Mouse (Mus musculus) right cerebral cortex, postnatal 10 days (tissue): ENCODE measurements around the gene Mrrf.

Source experiments
- DNase-seq, 2 experiments: peaks; one replicate each; pipeline ENCODE4 v3.0.0; 2021; ENCODE audit warnings: low spot score in 2 of 2

Mrrf gene

GRCm38 (mm10) chr2:36136300-36136941 is at the start of gene Mrrf, which contains the start of gene Rbm18:
Gene Mrrf (plus strand): TSS chr2:36136389.
Gene Rbm18 (minus strand): TSS chr2:36136773.
- DNase-seq: peak; percentile 92 to 94

- DNase-seq: no peak
These were observed 47.0 kb upstream of the Mrrf start for GRCm38 (mm10) chr2:36089190-36089589.

DNA sequence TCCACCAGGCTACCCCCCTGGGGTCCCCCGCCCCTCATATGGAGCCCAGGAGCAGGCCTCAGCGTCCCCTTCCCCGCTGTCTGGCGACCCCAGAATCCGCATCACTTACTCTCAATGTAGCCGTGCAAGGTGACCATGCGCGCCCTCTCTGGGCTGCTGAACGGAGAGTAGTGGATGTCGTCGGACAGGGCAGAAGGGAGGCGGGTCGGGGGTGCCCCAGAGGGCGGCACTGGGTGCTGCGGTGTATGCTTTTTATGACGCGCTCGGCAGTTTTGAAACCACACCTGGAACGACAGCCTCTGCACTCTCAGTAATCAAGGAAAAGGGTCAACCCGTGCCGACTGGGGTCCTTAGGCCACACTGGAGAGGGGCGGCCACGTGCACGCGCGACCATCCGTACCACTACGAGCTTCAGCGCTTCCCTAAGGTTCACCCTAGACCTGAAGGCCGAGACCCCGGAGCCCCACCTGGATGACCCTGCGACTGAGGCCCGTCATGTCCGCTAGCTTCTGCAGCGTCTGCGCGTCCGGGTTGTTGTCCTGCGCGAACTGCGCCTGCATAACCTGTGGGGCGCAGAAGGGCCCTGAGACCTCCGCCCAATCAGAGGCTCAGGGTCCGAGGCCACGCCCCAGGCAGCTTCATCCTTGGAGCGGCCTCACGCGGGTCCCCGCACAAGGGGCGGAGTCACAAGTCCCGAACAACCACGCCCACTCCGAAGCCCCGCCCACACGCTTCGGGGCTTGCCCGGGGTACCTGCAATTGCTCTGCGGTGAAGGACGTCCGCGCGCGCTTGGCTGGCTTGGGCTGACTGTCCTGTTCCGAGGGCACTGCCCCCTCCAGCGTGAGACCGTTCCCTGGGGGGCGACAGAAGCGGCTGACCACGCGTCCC is 45.1 kb upstream of the Mrrf start:
- peak; percentile 51 to 67 for DNase-seq

DNA sequence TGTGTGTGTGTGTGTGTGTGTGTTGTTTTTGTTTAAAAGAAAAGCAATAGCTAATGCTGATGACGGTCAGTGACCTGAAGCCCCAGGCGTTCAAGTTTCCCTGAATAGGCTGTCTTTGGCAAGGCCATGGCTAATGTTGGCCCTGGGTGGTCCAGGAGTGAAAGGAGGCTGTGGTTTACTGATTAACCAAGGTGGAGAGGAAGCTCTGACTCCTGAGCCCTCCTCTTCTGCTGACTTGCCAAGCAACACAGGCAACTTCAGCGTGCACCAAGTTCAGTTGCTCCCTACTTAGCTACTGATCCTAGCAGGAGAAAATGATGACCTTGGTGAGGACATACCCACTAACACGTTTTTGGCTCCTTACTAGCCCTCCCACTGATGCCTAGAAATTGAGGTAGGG is 43.4 kb upstream of the Mrrf start:
- DNase-seq: no peak

GRCm38 (mm10) chr2:36093301-36093700 is 42.9 kb upstream of the Mrrf start:
- DNase-seq: no peak

DNA sequence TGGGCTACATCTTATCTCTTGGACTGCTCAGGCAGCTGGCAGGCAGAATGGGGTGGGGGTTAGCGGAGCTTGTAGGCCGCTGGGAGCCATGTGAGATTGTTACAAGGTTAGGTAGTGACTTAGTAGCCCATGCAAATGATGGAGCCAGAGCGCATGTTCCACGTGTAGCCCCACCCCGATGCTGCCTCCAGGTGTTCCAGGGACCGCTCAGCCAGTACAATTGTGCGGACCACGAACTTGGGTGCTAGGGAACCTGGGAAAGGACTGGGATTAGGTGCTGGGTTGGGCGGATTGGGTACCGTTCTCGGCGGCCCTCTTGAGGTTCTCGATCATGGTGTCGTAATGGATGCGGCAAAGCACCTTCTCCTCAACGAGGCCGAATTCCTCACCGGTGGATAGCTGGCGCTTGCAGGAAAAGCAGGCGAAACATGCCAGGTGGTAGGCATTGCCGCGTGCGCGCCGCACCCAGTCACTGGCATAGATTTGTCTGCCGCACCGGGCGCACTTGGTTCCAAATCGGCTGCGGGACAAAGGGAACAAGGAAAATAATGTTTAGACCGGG is 42.2 kb upstream of the Mrrf start:
- no peak for DNase-seq

GRCm38 (mm10) chr2:36097129-36097815 is 38.9 kb upstream of the Mrrf start:
- DNase-seq: no peak

- DNase-seq: no peak
These were observed 38.2 kb upstream of the Mrrf start for GRCm38 (mm10) chr2:36098021-36098420.

DNA sequence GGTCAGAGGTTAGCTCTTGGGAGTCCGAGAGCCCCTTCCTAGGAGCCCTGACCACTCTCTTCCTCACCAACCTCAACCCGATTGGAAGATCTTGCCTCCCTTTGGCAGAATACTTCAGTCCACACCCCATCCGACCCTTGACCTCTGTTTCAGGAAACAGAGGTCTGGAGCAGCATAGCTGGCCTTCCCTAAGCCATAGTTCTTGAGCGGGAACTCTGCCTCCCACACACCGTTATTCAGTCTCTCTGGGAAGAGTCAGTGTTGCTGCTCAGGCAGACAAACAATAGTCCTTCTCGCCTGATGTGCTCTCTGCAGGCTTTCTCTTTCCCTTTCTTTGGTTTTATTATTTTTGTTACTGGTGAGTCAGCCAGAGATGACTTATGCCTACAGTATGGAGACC is 36.5 kb upstream of the Mrrf start:
- no peak for DNase-seq

- DNase-seq: no peak
These were observed 34.2 kb upstream of the Mrrf start for GRCm38 (mm10) chr2:36101866-36102558.

GRCm38 (mm10) chr2:36102559-36102946 is 33.6 kb upstream of the Mrrf start:
- DNase-seq: no peak

GRCm38 (mm10) chr2:36103069-36103554 is 33.1 kb upstream of the Mrrf start:
- no peak for DNase-seq

- DNase-seq: no peak
These were observed 32.4 kb upstream of the Mrrf start for GRCm38 (mm10) chr2:36103555-36104367.

DNA sequence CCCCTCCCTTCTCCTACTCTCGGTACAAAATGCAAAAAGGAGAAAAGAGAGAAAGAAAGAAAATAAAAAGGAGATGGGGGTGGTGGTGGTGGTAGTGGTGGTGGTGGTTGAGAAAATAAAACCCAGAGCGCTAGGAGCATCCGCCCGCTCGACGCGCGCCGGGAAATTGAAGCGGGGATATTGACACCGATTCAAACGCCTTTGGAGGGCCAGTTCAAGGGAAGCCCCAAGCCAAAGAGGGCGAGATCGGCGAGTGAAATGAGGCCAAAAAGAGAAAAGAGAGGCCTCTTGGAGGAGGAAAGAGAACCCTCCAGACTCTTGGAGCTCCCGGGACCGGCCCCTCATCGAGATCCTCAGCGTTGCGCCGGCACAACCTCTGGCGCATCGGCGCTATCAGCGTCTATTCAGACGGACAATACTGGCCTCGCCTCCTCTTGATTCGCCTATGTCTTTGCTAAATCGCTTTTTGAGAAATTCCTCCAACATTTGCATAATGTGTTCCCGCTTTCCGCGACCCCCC is 31.7 kb upstream of the Mrrf start:
- DNase-seq: no peak

DNA sequence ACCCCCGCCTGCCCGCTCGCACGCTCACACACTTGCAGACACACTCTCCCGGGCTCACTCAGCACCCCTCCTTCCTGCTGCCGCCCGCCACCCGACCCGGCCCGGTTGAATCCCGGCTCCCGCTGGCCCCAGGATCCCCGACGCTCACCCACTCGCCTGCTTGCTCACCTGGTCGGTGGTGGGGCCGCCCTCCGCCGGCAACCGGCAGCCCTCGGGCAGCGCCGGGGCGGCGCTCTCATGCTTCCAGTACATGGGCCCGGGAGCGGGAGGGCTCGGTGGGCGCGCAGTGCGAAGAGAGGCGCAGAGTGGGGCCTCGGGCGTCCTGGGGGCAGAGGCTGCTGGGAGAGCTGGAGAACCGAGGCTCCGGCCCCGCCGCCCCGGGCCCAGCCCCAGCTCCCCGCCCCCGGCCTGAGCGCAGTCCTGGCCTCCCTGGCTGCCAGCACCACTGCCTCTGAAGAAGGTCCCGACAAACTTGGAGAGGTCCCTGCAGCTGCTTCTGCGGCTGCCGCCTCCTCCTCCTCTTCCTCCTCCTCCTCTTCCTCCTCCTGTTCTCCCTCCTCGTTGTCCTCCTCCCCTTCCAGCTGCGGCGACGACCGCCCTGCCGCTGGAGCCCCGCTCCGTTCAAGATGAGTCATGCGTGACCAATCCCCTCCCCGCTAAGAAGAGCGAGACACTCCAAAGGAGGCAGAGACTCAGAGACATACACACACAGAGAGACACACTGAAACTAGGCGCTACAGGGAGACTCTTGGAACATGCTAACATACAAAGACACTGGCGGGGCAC is 31.0 kb upstream of the Mrrf start, which contains the start of gene Lhx6:
Gene Lhx6 (minus strand): TSS at position 453 of the 786 bp plus-strand sequence.
- no peak for DNase-seq

DNA sequence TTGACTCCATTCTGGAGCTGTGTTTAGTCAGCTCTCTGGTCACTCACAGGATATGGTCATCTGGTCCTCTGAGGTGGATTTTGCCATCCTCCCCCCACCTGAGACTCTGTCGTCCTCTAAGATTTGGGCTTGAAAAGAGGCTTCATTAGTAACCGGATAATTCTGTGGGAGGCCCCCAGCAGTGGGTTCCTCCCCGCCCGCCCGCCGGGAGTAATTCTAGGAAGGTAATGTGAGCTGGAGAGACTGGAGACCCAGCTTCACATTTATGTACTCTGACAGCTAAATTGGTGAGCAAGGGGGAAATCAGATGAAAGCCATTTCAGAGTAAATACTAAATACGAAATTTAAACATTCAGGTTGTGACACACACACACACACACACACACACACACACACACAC is 27.6 kb upstream of the Mrrf start:
- no peak for DNase-seq

- no peak for DNase-seq
These were observed 23.6 kb upstream of the Mrrf start for GRCm38 (mm10) chr2:36112632-36113031.

GRCm38 (mm10) chr2:36126795-36127429 is 9.3 kb upstream of the Mrrf start:
- no peak for DNase-seq

- no peak for DNase-seq
These were observed 8.2 kb upstream of the Mrrf start for GRCm38 (mm10) chr2:36127973-36128372.
